Mouse (Mus musculus): ENCODE data around the gene Mff. TPM values are rescaled to one million over a fixed set of nuclear protein-coding genes. Genes with fewer than 3 reads are reported as not detected.

Gene Mff
- polyA plus RNA-seq, 1 experiment from 2014 or later: 268 TPM

DNA sequence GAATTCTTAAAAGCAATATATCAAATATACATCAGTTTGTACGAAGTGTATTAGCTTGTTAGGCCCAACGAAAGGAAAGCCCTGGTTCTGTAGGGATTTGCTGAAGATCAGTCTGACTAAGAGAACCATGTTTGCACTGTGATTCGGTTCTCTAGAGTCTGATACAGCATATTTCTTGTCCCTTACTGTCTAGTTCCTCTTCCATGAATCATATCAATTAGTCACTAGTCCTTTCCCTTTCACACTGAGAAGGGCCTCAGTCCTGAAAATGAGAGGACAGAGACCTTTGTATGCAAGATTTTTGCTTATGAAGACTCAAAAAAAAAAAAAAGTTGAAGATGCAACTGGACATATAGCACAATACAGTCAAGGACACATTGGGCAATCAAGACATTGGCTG is 68.4 kb downstream of the Mff start:
- Histone ChIP-seq H3K9me3 (replicated peaks; ENCODE audit: low read length) (no peaks in the 10 kb centered on the region), H3K27me3 (ENCODE audit: insufficient read depth, low read length) (no peaks in the 10 kb centered on the region), H3K36me3 (ENCODE audit: insufficient read depth, low read length) (no peaks in the 10 kb centered on the region), H3K4me2 (ENCODE audit: low read length) (no peak overlapping the region), H3K4me3 (replicated peaks; ENCODE audit: low read depth, low read length) (no peak overlapping the region), H3K27ac (no peak overlapping the region), H3K9ac (ENCODE audit: low read depth, low read length) (no peak overlapping the region), H3K4me1 (replicated peaks; ENCODE audit: insufficient read depth, low read length) (no peaks in the 10 kb centered on the region)
- ATAC-seq (replicated peaks; ENCODE audit: low FRiP score, low read depth) (no peak), DNase-seq (ENCODE audit: low spot score) (no peak)
- no peak for TF ChIP-seq CTCF (IDR thresholded peaks at IDR 0.05; ENCODE audit: low read depth)
- WGBS: 85% methylated on average over 3 of the region's 3 CpGs

GRCm38 (mm10) chr1:82793986-82794385 is 69.3 kb downstream of the Mff start:
- Histone ChIP-seq H3K9me3 (replicated peaks; ENCODE audit: low read length) (no peaks in the 10 kb centered on the region), H3K4me3 (replicated peaks; ENCODE audit: low read depth, low read length) (no peak overlapping the region), H3K4me2 (ENCODE audit: low read length) (no peak overlapping the region), H3K4me1 (replicated peaks; ENCODE audit: insufficient read depth, low read length) (no peaks in the 10 kb centered on the region), H3K9ac (ENCODE audit: low read depth, low read length) (no peak overlapping the region), H3K36me3 (ENCODE audit: insufficient read depth, low read length) (no peaks in the 10 kb centered on the region), H3K27ac (no peak overlapping the region), H3K27me3 (ENCODE audit: insufficient read depth, low read length) (no peaks in the 10 kb centered on the region)
- TF ChIP-seq CTCF (IDR thresholded peaks at IDR 0.05; ENCODE audit: low read depth): no peak
- no peak for DNase-seq (ENCODE audit: low spot score)
- WGBS: 69% methylated on average over 4 of the region's 4 CpGs
- ATAC-seq (replicated peaks; ENCODE audit: low FRiP score, low read depth): no peak

DNA sequence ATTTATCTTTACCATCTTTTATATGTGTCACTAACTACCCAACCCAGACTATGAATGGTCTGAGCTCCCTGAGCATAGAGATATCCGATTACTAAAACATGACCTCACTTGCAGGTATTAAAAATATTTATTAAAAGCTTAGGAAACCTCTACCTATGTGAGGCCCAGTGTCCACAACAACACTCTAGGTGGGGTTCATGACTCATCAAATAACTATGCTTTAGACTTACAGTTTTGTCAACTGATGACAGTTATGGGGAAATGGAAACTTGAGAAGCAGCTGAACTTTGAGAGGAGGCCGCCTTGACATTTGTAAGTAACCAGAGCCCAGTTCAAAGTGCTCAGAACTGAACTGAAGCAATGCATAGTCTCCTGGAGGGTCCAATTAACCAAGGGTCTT is 70.5 kb downstream of the Mff start:
- TF ChIP-seq CTCF (IDR thresholded peaks at IDR 0.05; ENCODE audit: low read depth): no peak
- 66% methylated on average over 2 of the region's 2 CpGs for WGBS
- H3K4me2 ChIP-seq (ENCODE audit: low read length): no peak overlapping the region
- DNase-seq (ENCODE audit: low spot score) (peak; percentile 29), ATAC-seq (replicated peaks; ENCODE audit: low FRiP score, low read depth) (no peak)
- H3K9ac ChIP-seq (ENCODE audit: low read depth, low read length): no peak overlapping the region
- H3K4me1 ChIP-seq (replicated peaks; ENCODE audit: insufficient read depth, low read length): no peaks in the 10 kb centered on the region
- no peaks in the 10 kb centered on the region for H3K27me3 ChIP-seq (ENCODE audit: insufficient read depth, low read length)
- H3K9me3 ChIP-seq (replicated peaks; ENCODE audit: low read length): no peaks in the 10 kb centered on the region
- H3K36me3 ChIP-seq (ENCODE audit: insufficient read depth, low read length): no peaks in the 10 kb centered on the region
- no peak overlapping the region for H3K27ac ChIP-seq
- H3K4me3 ChIP-seq (replicated peaks; ENCODE audit: low read depth, low read length): no peak overlapping the region

DNA sequence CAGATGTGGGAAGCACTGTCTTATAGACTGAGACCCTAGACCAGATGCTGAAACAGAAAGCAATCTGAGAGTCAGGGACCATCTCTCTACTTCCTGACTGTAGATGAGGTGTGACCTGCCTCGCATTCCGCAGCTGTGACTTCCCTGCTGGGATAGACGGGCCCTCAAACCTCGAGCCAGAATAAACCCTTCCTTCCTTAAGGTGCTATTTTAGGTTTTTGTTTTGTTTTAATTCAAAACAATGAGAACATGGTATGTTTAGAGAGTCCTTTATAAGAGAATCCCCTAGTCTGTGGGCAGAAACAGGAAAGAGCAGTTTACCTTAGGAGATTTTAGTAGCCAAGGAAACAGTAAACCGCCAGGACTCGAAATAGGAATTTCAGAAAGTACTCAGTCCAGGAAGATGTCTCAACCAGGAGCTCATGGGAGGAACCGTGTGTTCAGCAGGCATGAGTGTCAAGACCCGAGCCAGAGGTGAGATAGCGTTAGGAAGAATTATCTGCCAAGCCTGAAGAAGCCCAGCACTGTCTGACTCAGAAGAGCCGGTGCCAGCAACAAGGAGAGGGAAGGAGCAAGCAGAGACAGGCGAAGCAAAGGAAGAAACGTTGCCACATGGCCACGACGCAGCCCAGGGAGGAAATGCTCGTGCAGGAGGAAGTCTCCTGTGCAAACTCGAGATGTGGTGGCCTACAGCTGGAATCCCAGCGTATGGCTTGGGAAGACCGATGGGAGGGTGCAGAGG is 71.2 kb downstream of the Mff start:
- H3K27ac ChIP-seq: no peak overlapping the region
- H3K27me3 ChIP-seq (ENCODE audit: insufficient read depth, low read length): no peaks in the 10 kb centered on the region
- no peak for TF ChIP-seq CTCF (IDR thresholded peaks at IDR 0.05; ENCODE audit: low read depth)
- no peaks in the 10 kb centered on the region for H3K9me3 ChIP-seq (replicated peaks; ENCODE audit: low read length)
- no peak overlapping the region for H3K4me2 ChIP-seq (ENCODE audit: low read length)
- H3K4me1 ChIP-seq (replicated peaks; ENCODE audit: insufficient read depth, low read length): no peaks in the 10 kb centered on the region
- no peaks in the 10 kb centered on the region for H3K36me3 ChIP-seq (ENCODE audit: insufficient read depth, low read length)
- no peak for ATAC-seq (replicated peaks; ENCODE audit: low FRiP score, low read depth)
- peak; percentile 26 for DNase-seq (ENCODE audit: low spot score)
- H3K4me3 ChIP-seq (replicated peaks; ENCODE audit: low read depth, low read length): no peak overlapping the region
- no peak overlapping the region for H3K9ac ChIP-seq (ENCODE audit: low read depth, low read length)
- 47% methylated on average over 18 of the region's 18 CpGs for WGBS

DNA sequence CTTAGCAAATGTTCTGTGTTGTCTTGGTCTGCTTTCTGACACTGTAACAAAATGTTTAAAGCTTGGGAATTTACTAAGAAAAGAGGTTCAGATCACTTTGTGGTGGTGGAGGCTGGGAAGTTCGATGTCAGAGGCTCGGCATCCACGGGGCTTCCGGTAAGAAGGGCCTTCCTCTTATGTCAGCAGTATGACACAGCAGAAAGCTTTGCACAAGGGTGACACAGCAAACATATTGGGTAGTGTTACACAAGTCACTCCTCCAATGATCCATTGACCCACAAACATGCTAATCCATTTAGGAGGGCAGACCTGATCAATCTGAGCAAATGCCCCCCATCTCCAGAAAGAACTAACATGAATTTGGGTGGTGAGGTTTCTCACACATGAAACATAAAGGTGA is 72.4 kb downstream of the Mff start:
- TF ChIP-seq CTCF (IDR thresholded peaks at IDR 0.05; ENCODE audit: low read depth): no peak
- no peak for ATAC-seq (replicated peaks; ENCODE audit: low FRiP score, low read depth)
- no peaks in the 10 kb centered on the region for H3K9me3 ChIP-seq (replicated peaks; ENCODE audit: low read length)
- WGBS: 98% methylated on average over 4 of the region's 4 CpGs
- no peaks in the 10 kb centered on the region for H3K4me1 ChIP-seq (replicated peaks; ENCODE audit: insufficient read depth, low read length)
- DNase-seq (ENCODE audit: low spot score): no peak
- H3K27me3 ChIP-seq (ENCODE audit: insufficient read depth, low read length): no peaks in the 10 kb centered on the region
- no peak overlapping the region for H3K4me2 ChIP-seq (ENCODE audit: low read length)
- no peak overlapping the region for H3K4me3 ChIP-seq (replicated peaks; ENCODE audit: low read depth, low read length)
- H3K27ac ChIP-seq: no peak overlapping the region
- H3K36me3 ChIP-seq (ENCODE audit: insufficient read depth, low read length): no peaks in the 10 kb centered on the region
- no peak overlapping the region for H3K9ac ChIP-seq (ENCODE audit: low read depth, low read length)

GRCm38 (mm10) chr1:82798304-82798703 is 73.6 kb downstream of the Mff start:
- no peak overlapping the region for H3K4me2 ChIP-seq (ENCODE audit: low read length)
- 21% methylated on average over 5 of the region's 5 CpGs for WGBS
- no peaks in the 10 kb centered on the region for H3K27me3 ChIP-seq (ENCODE audit: insufficient read depth, low read length)
- no peak for TF ChIP-seq CTCF (IDR thresholded peaks at IDR 0.05; ENCODE audit: low read depth)
- DNase-seq (ENCODE audit: low spot score) (peak; percentile 62), ATAC-seq (replicated peaks; ENCODE audit: low FRiP score, low read depth) (no peak)
- no peaks in the 10 kb centered on the region for H3K9me3 ChIP-seq (replicated peaks; ENCODE audit: low read length)
- no peak overlapping the region for H3K4me3 ChIP-seq (replicated peaks; ENCODE audit: low read depth, low read length)
- H3K9ac ChIP-seq (ENCODE audit: low read depth, low read length): no peak overlapping the region
- H3K4me1 ChIP-seq (replicated peaks; ENCODE audit: insufficient read depth, low read length): no peaks in the 10 kb centered on the region
- H3K27ac ChIP-seq: no peak overlapping the region
- no peaks in the 10 kb centered on the region for H3K36me3 ChIP-seq (ENCODE audit: insufficient read depth, low read length)

DNA sequence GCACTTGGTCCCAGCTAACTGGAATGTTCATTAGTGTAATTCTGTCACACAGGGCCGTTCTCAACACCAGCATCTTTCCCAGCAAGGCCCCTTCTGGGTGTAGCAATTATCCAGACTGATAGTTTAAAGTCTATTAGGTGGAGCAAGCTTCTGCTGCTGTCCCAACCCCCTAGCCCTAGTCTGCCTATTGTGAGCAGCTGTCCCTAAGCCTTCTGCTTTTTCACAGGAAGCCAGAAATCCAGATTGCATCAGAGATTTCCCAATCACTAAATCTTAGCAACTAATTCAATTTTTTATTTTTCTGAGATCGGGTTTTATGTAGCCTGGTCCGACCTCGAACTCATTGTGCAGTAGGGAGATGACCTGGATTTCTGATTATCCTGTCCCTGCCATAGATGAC is 74.2 kb downstream of the Mff start:
- WGBS: 65% methylated on average over 4 of the region's 4 CpGs
- H3K4me2 ChIP-seq (ENCODE audit: low read length): no peak overlapping the region
- H3K4me1 ChIP-seq (replicated peaks; ENCODE audit: insufficient read depth, low read length): no peaks in the 10 kb centered on the region
- no peak overlapping the region for H3K27ac ChIP-seq
- H3K27me3 ChIP-seq (ENCODE audit: insufficient read depth, low read length): no peaks in the 10 kb centered on the region
- no peak for TF ChIP-seq CTCF (IDR thresholded peaks at IDR 0.05; ENCODE audit: low read depth)
- H3K36me3 ChIP-seq (ENCODE audit: insufficient read depth, low read length): no peaks in the 10 kb centered on the region
- no peak overlapping the region for H3K9ac ChIP-seq (ENCODE audit: low read depth, low read length)
- DNase-seq (ENCODE audit: low spot score) (no peak), ATAC-seq (replicated peaks; ENCODE audit: low FRiP score, low read depth) (no peak)
- no peaks in the 10 kb centered on the region for H3K9me3 ChIP-seq (replicated peaks; ENCODE audit: low read length)
- no peak overlapping the region for H3K4me3 ChIP-seq (replicated peaks; ENCODE audit: low read depth, low read length)

Data from kidney, postnatal 0 days (tissue).